Mouse (Mus musculus) intestine, embryonic 15.5 days (tissue): ENCODE data around the gene 4930578C19Rik. TPM values are rescaled to one million over a fixed set of nuclear protein-coding genes. Genes with fewer than 3 reads are reported as not detected.
"Not testable (repeated sequence)": the region's sequence is repeated elsewhere in the genome, so short reads cannot be mapped to it uniquely, and the experiment has no call there.

Experiments used
- ATAC-seq: fragments of 200-750 bp; cut with Nextera tagmentation; 2 replicates; pipeline ENCODE4 v1.8.0; 2017; ENCODE audit warnings: moderate TSS enrichment, moderate library complexity
- H3K27ac ChIP-seq: fragments of 300-500 bp; sonication (generic); 2 replicates; pipeline ENCODE4 v1.5.1; 2015; ENCODE audit warnings: mild to moderate bottlenecking, inconsistent platforms
- H3K27me3 ChIP-seq: fragments of 300-500 bp; sonication (generic); replicated peaks from 2 replicates; pipeline ENCODE4 v1.6.1; 2015; ENCODE audit warnings: inconsistent platforms
- H3K36me3 ChIP-seq: fragments of 300-500 bp; sonication (generic); 2 replicates; pipeline ENCODE4 v1.6.1; 2015; ENCODE audit warnings: inconsistent platforms
- H3K4me1 ChIP-seq: fragments of 300-500 bp; sonication (generic); replicated peaks from 2 replicates; pipeline ENCODE4 v1.6.1; 2015; ENCODE audit warnings: inconsistent platforms
- H3K4me2 ChIP-seq: fragments of 300-500 bp; sonication (generic); replicated peaks from 2 replicates; pipeline ENCODE4 v1.6.1; 2015; ENCODE audit warnings: mild to moderate bottlenecking, inconsistent platforms
- H3K4me3 ChIP-seq: fragments of 300-500 bp; sonication (generic); replicated peaks from 2 replicates; pipeline ENCODE4 v1.5.1; 2015; ENCODE audit warnings: inconsistent platforms
- H3K9ac ChIP-seq: fragments of 300-500 bp; sonication (generic); 2 replicates; pipeline ENCODE4 v1.6.1; 2015; ENCODE audit warnings: inconsistent platforms
- H3K9me3 ChIP-seq: fragments of 300-500 bp; sonication (generic); 2 replicates; pipeline ENCODE4 v1.6.1; 2016; ENCODE audit warnings: inconsistent platforms
- WGBS: fragments of 180-500 bp; shearing (Covaris S2); methylation state at CpG from one replicate; pipeline ENCODE4 v1.1.7; 2015; 5-methylcytosine and 5-hydroxymethylcytosine counted together
- polyA plus RNA-seq: library from polyadenylated mRNA; unstranded; fragments of >200 nt; fragmentation: Nextera tagmentation; extraction: Ambion mirVana; gene quantifications from 2 replicates; pipeline ENCODE4 v1.2.1, GENCODE M21; 2015

Gene 4930578C19Rik
- polyA plus RNA-seq, 1 experiment from 2014 or later, result 0.72 TPM

- no peaks in the 10 kb centered on the region for H3K27me3 ChIP-seq
- no peak overlapping the region for H3K27ac ChIP-seq
- no peak overlapping the region for H3K9ac ChIP-seq
- H3K4me3 ChIP-seq, result no peak overlapping the region
- no peaks in the 10 kb centered on the region for H3K36me3 ChIP-seq
- no peaks in the 10 kb centered on the region for H3K9me3 ChIP-seq
- no peaks in the 10 kb centered on the region for H3K4me1 ChIP-seq
- 85% methylated on average over 2 of the region's 2 CpGs for WGBS
- H3K4me2 ChIP-seq, result no peak overlapping the region
- ATAC-seq, result peak; percentile 66
Measured at GRCm38 (mm10) chrX:18396700-18397099, 64.5 kb downstream of the 4930578C19Rik start.

DNA sequence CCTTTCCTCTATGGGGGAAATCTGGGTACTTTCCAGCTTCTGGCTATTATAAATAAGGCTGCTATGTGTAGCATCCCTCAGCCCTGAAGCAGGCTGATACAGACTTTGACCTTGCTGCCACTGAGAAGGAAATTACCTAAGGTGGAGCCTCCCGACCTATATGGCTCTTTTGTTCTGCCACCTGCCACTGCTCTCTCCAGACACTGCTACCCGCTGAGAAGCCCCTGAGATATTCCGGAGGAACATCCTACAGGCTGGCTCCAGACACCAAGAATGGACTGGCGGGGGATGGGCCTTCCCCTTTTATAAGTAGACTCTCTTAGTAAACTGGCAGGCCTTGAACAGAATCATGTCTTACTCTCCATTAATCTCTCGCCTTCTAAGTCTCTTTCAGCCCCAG is 77.0 kb downstream of the 4930578C19Rik start:
- H3K36me3 ChIP-seq, H3K9ac ChIP-seq, ATAC-seq, H3K4me3 ChIP-seq, H3K27ac ChIP-seq, H3K4me1 ChIP-seq, H3K4me2 ChIP-seq, H3K9me3 ChIP-seq, H3K27me3 ChIP-seq: not testable (repeated sequence)
- 84% methylated on average over 5 of the region's 5 CpGs for WGBS
